Mouse (Mus musculus) right cerebral cortex, postnatal 10 days (tissue): Measurements from ENCODE around the gene Letm1.
A peak's percentile ranks its signal among the peaks of the same experiment; 100 is the strongest.

Experiments used
- DNase-seq, 2 experiments: peaks; one replicate each; pipeline ENCODE4 v3.0.0; 2021; ENCODE audit warnings: low spot score in 2 of 2

Letm1 gene

GRCm38 (mm10) chr5:33707163-33707562, 75.5 kb downstream of the Letm1 start:
- DNase-seq, result no peak

GRCm38 (mm10) chr5:33706350-33706629, 76.3 kb downstream of the Letm1 start:
- no peak for DNase-seq

- no peak for DNase-seq
Observed at GRCm38 (mm10) chr5:33705612-33706349, 76.8 kb downstream of the Letm1 start.

- peak; percentile 79 to 85 for DNase-seq
Observed at GRCm38 (mm10) chr5:33704945-33705611, 77.5 kb downstream of the Letm1 start.

GRCm38 (mm10) chr5:33703999-33704398, 78.6 kb downstream of the Letm1 start:
- peak; percentile 60 to 66 for DNase-seq

DNA sequence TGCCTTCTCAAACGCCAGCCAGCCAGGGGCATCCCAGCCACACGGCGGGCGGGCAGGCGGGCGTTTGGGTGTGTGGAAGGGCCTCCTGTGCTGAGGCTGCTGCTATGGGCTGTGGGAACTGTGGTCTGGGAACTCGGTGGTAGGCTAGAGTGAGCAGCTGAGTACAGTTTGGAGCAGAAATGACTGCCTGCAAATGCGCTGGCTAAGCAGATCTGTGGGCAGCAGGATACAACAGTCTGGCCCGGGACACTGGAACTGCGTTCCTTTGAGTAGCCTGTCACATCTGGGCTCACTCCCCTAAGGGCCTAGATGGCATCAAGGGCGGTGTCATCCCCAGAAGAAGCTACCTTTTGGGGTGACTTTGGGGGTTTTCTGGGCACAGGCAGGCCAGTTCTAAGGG, 80.8 kb downstream of the Letm1 start:
- DNase-seq, result no peak

DNA sequence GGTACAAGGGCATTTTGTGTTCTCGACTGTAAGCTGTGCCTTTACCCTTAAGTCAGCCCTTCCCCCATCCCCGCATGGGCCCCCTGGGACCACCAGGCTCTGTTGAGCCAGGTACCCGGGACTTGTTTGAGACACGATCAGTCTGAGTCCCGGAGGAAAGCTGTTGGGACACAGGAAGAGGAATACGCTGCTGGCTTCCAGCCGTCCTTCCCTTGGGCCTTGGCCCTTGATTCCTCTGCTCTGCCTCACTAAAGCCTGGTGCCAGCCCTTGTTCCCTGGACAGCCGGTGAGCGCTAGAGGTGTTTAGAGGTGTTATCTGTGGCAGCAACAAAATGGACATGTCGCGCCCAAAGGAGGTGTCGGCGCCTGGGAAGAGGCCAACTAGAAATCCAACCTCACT, 82.6 kb downstream of the Letm1 start:
- DNase-seq, result no peak

GRCm38 (mm10) chr5:33698669-33699068, 83.9 kb downstream of the Letm1 start:
- DNase-seq, result no peak

GRCm38 (mm10) chr5:33697947-33698512, 84.6 kb downstream of the Letm1 start:
- peak; percentile 84 to 86 for DNase-seq

GRCm38 (mm10) chr5:33697534-33697933, 85.1 kb downstream of the Letm1 start:
- DNase-seq, result no peak

GRCm38 (mm10) chr5:33696430-33696829, 86.2 kb downstream of the Letm1 start:
- DNase-seq, result no peak

GRCm38 (mm10) chr5:33695718-33696121, 86.9 kb downstream of the Letm1 start:
- DNase-seq, result no peak

- peak; percentile 78 to 82 for DNase-seq
Observed at GRCm38 (mm10) chr5:33694848-33695717, 87.5 kb downstream of the Letm1 start.

DNA sequence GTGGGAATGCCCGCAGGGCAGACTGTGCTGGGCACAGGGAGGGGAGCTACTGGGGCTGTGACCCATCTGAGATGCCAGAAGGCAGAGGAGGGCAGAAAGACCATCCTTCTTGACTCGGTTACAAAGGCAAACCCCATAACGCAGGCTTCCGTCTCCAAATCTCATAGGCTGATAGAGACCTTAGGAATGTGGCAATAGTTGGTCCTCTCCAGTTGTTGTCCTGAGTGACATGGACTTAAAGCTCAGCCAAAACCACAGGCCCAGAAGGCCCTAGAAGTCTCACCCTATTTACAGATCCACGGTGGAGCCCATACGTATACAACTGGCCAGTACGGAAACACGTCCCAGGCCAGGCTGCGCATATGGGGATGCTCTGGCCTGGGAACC, 88.2 kb downstream of the Letm1 start:
- DNase-seq, result no peak

- peak in 1 of 2 experiments; percentile 31 for DNase-seq
Observed at GRCm38 (mm10) chr5:33692393-33692792, 90.2 kb downstream of the Letm1 start.

- DNase-seq, result no peak
Observed at GRCm38 (mm10) chr5:33689852-33690645, 92.6 kb downstream of the Letm1 start.
